Mouse (Mus musculus) ES-E14 (cell line): Measurements from ENCODE around the gene Aldh2. TPM values are rescaled to one million over a fixed set of nuclear protein-coding genes. Genes with fewer than 3 reads are reported as not detected.
"Not testable (repeated sequence)": the region's sequence is repeated elsewhere in the genome, so short reads cannot be mapped to it uniquely, and the experiment has no call there.

Source experiments
- DNase-seq: peaks from one replicate; pipeline ENCODE4 v3.0.0-alpha.2; 2013; ENCODE audit warnings: low read depth, low spot score
- H3K27ac ChIP-seq: 2 replicates; pipeline ENCODE4 v1.5.1; 2012; ENCODE audit warnings: low read depth, mild to moderate bottlenecking, low read length, moderate library complexity, mixed read lengths; ENCODE audit not compliant: poor library complexity, insufficient read depth, severe bottlenecking
- H3K36me3 ChIP-seq: 2 replicates; pipeline ENCODE4 v1.6.1; 2012; ENCODE audit warnings: mild to moderate bottlenecking, low read length, moderate library complexity, mixed read lengths; ENCODE audit not compliant: control insufficient read depth, poor library complexity, insufficient read depth, severe bottlenecking
- H3K4me1 ChIP-seq, 2 experiments: fragments of 150-350 bp in 1 of 2; sonication (generic) in 1 of 2; 2 replicates each; pipeline ENCODE4 v1.6.1; 2012; ENCODE audit warnings: low read length in 2 of 2, mild to moderate bottlenecking in 1 of 2, mixed read lengths in 1 of 2; ENCODE audit not compliant: control insufficient read depth in 2 of 2, insufficient read depth in 2 of 2, poor library complexity in 1 of 2
- H3K4me3 ChIP-seq, 2 experiments: fragments of 150-350 bp in 1 of 2; sonication (generic) in 1 of 2; 2 replicates each; pipeline ENCODE4 v1.5.1; 2012; ENCODE audit warnings: low read length in 2 of 2, low read depth in 1 of 2, mild to moderate bottlenecking in 1 of 2, mixed read lengths in 1 of 2; ENCODE audit not compliant: insufficient read depth in 1 of 2, poor library complexity in 1 of 2, severe bottlenecking in 1 of 2
- H3K9ac ChIP-seq: 2 replicates; pipeline ENCODE4 v1.6.1; 2012; ENCODE audit warnings: low read depth, mild to moderate bottlenecking, low read length, mixed read lengths; ENCODE audit not compliant: poor library complexity, insufficient read depth, severe bottlenecking
- H3K9me3 ChIP-seq: fragments of 150-350 bp; sonication (generic); 2 replicates; pipeline ENCODE4 v1.6.1; 2012; ENCODE audit warnings: low read depth, mild to moderate bottlenecking, low read length; ENCODE audit not compliant: control insufficient read depth, insufficient read depth
- CHD2 ChIP-seq: IDR thresholded peaks from 2 replicates; pipeline ENCODE4 v1.6.1; 2014; ENCODE audit warnings: mild to moderate bottlenecking, low read depth, low read length, inconsistent platforms
- HCFC1 ChIP-seq: IDR thresholded peaks from 2 replicates; pipeline ENCODE4 v1.6.1; 2012; ENCODE audit warnings: low read length, inconsistent platforms, borderline replicate concordance; ENCODE audit not compliant: insufficient read depth
- MAFK ChIP-seq: IDR thresholded peaks from 2 replicates; pipeline ENCODE4 v1.6.1; 2014; ENCODE audit warnings: mild to moderate bottlenecking, low read depth, low read length, inconsistent platforms; ENCODE audit not compliant: insufficient read depth
- ZC3H11A ChIP-seq: IDR thresholded peaks from 2 replicates; pipeline ENCODE4 v1.6.1; 2012; ENCODE audit warnings: low read depth, mild to moderate bottlenecking, inconsistent platforms, low read length, borderline replicate concordance
- ZNF384 ChIP-seq: IDR thresholded peaks from 2 replicates; pipeline ENCODE4 v1.6.1; 2012; ENCODE audit warnings: low read depth, low read length, inconsistent platforms
- in situ Hi-C, 2 experiments: fragments of 600-800 bp; cut with MboI; formaldehyde crosslinking; loops; one replicate each; pipeline ENCODE4 v1.15.1; 2025; ENCODE audit warnings: low sequenced_read_pairs in 2 of 2, inconsistent platforms in 1 of 2; ENCODE audit not compliant: unreplicated experiment in 2 of 2
- total RNA-seq: library from RNA; depleted of rRNA; stranded (reverse); fragments of 300-350 nt; gene quantifications from 2 replicates; pipeline ENCODE4 v1.2.3, GENCODE M21; 2012; rRNA removed

Gene Aldh2
- total RNA-seq, 1 experiment: 157 TPM

DNA sequence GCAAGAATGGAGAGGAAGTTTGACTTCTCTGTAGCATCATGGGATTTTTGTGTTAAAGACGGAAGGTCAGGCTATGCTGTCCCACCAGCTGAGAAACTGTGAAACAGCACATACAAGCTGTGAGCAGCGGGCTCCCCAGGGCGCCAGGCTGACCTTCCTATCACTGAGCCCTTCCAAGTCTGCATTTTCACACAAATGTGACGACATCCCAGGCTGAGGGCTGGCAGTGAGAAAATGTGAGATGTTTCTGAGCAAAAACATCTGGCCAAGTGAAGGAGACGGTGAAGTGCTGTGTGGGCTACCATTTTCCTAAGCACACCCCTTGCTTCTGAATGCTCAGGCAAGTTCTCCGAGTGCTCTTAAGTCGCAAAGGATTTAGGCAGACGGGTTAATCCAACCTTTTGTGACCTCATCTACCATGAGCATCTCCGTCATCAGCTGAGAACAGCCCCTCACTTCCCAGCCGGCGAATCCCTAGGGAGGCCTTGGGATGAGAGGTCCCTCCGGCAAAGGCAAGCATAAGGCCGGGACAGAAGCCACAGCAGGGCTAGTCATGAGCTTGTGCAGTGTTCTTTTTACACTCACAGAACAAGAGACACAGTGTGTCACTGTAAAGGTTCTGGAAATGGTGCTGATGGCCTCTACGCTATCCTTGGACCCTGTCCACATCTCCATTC is 67.7 kb downstream of the Aldh2 start:
- in situ Hi-C loops: no loop called here
- peaks cover 0 to 7% of the 10 kb centered on the region in 2 experiments; a peak in 1 of 4 replicates for H3K4me1 ChIP-seq
- H3K27ac ChIP-seq: no peak overlapping the region
- H3K9me3 ChIP-seq: no peaks in the 10 kb centered on the region
- no peak overlapping the region for H3K4me3 ChIP-seq
- no peak overlapping the region for H3K9ac ChIP-seq
- DNase-seq: no peak
- no peak for TF ChIP-seq ZC3H11A
- no peak for TF ChIP-seq HCFC1
- no peak for TF ChIP-seq CHD2
- no peak for TF ChIP-seq MAFK
- no peak for TF ChIP-seq ZNF384
- peaks cover 61% of the 10 kb centered on the region for H3K36me3 ChIP-seq

DNA sequence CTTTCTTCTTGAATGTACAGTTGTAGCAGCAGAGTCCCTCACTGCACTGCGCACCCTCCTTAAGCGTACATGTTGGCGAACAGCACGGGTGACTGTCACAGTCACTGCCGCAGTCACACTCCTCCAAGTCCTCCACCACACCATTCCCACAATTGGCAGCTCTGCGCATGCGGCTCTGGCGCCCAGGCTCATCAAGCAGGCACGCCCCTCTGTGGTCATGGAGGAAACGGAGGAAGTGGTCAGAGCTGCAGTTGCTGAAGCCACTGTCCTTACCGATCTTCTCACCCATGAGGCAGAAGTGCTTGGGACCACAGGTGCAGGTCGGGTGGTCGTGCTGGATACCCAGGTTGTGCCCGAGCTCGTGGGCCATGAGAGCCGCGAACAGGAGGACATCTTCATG is 73.9 kb downstream of the Aldh2 start:
- H3K9ac ChIP-seq, DNase-seq, in situ Hi-C loops, H3K4me1 ChIP-seq, H3K9me3 ChIP-seq, H3K4me3 ChIP-seq, H3K27ac ChIP-seq: not testable (repeated sequence)
- H3K36me3 ChIP-seq: peaks cover 19% of the 10 kb centered on the region

DNA sequence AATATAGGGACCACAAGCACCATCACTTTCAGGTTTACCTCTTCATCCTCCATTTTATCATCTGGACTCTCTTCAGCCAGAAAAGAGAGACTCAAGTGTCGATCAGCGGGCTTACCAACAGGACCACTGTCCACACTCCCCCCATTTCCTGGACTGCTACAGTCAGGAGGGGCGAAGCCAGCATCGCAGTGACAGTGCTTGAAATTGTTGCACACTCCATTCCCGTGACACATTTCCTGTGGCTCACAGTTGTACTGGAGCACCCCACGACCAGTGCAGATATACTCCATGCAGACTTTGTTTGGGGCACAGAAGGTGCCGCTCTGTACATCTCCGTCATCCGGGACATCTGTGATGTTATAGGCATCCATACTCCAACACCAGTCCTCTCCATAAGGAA is 74.6 kb downstream of the Aldh2 start:
- H3K36me3 ChIP-seq: peaks cover 14% of the 10 kb centered on the region
- no peak overlapping the region for H3K4me3 ChIP-seq
- TF ChIP-seq CHD2 (no peak), ZNF384 (no peak)
- H3K9ac ChIP-seq: no peak overlapping the region
- no peak for DNase-seq
- H3K27ac ChIP-seq: no peak overlapping the region
- H3K9me3 ChIP-seq: no peaks in the 10 kb centered on the region
- H3K4me1 ChIP-seq: no peaks in the 10 kb centered on the region
- in situ Hi-C loops: no loop called here

Other genes with a start within 250 kb of the Aldh2 start
- gene Trafd1, start 208.2 kb downstream of the Aldh2 start, total RNA-seq: 13.8 and 15.6 TPM in 2 replicates
- 92.3 and 118 TPM in 2 replicates for gene Naa25, start 195.9 kb downstream of the Aldh2 start, total RNA-seq
- gene Tmem116, start 141.9 kb downstream of the Aldh2 start, total RNA-seq: 3.0 and 3.8 TPM in 2 replicates
- gene Erp29, start 141.3 kb downstream of the Aldh2 start, total RNA-seq: 339 and 444 TPM in 2 replicates
- 0.09 TPM in 1 of 2 replicates, not detected in the other for gene Adam1b, start 90.4 kb downstream of the Aldh2 start, total RNA-seq
- 6.1 and 6.3 TPM in 2 replicates for gene Adam1a, start 48.3 kb downstream of the Aldh2 start, total RNA-seq
- not detected in 2 replicates for gene Gm42878, start 48.3 kb downstream of the Aldh2 start, total RNA-seq
- gene Mapkapk5, start 47.9 kb downstream of the Aldh2 start, total RNA-seq: 94.3 and 111 TPM in 2 replicates
- 6.0 and 8.3 TPM in 2 replicates for gene Acad12, start 25.1 kb upstream of the Aldh2 start, total RNA-seq
- 14.0 and 24.4 TPM in 2 replicates for gene Acad10, start 66.7 kb upstream of the Aldh2 start, total RNA-seq
- 24.2 and 31.8 TPM in 2 replicates for gene Brap, start 66.7 kb upstream of the Aldh2 start, total RNA-seq
- gene Atxn2, start 117.5 kb upstream of the Aldh2 start, total RNA-seq: 45.2 and 58.0 TPM in 2 replicates
- 9.1 and 10.5 TPM in 2 replicates for gene Sh2b3, start 243.8 kb upstream of the Aldh2 start, total RNA-seq